Mouse (Mus musculus): ENCODE data around the gene Acot8. TPM values are rescaled to one million over a fixed set of nuclear protein-coding genes. Genes with fewer than 3 reads are reported as not detected.

Gene Acot8
- polyA plus RNA-seq (2015; fragmentation: Nextera tagmentation; extraction: Ambion mirVana), result 23.6 and 29.7 TPM in 2 replicates

GRCm38 (mm10) chr2:164804533-164805331 is at the start of gene Acot8, which contains the start of gene Zswim3:
Acot8 (minus strand) TSS chr2:164804882.
Zswim3 (plus strand) TSS chr2:164805098.
- Histone ChIP-seq H3K27me3 (replicated peaks) (no peaks in the 10 kb centered on the region), H3K27ac (peak within 1 kb of the TSS; percentile 83), H3K36me3 (0 out of 2 replicates have a peak, but pooled peaks cover 4% of the 10 kb centered on the region), H3K4me2 (replicated peaks) (peak within 1 kb of the TSS; percentile 65), H3K9me3 (no peaks in the 10 kb centered on the region), H3K4me3 (replicated peaks) (peak within 1 kb of the TSS; percentile 65), H3K9ac (peak within 1 kb of the TSS; percentile 76), H3K4me1 (replicated peaks) (peaks cover 15% of the 10 kb centered on the region)
- peak; percentile 97 for ATAC-seq
- under 1% methylated on average over 47 of the region's 47 CpGs for WGBS

GRCm38 (mm10) chr2:164850061-164850460 is 45.4 kb upstream of the Acot8 start:
- Histone ChIP-seq H3K9ac (no peak overlapping the region), H3K36me3 (no peaks in the 10 kb centered on the region), H3K4me2 (replicated peaks) (no peak overlapping the region), H3K4me1 (replicated peaks) (no peaks in the 10 kb centered on the region), H3K4me3 (replicated peaks) (no peak overlapping the region), H3K27ac (no peak overlapping the region), H3K27me3 (replicated peaks) (peaks cover 5% of the 10 kb centered on the region; the same call in 1 of the 2 replicates), H3K9me3 (no peaks in the 10 kb centered on the region)
- WGBS, result 82% methylated on average over 8 of the region's 8 CpGs
- ATAC-seq, result no peak

- Histone ChIP-seq H3K4me3 (replicated peaks) (no peak overlapping the region), H3K36me3 (no peaks in the 10 kb centered on the region), H3K27ac (no peak overlapping the region), H3K9me3 (no peaks in the 10 kb centered on the region), H3K9ac (no peak overlapping the region), H3K27me3 (replicated peaks) (no peaks in the 10 kb centered on the region), H3K4me2 (replicated peaks) (no peak overlapping the region), H3K4me1 (replicated peaks) (no peaks in the 10 kb centered on the region)
- no peak for ATAC-seq
- 48% methylated on average over 3 of the region's 3 CpGs for WGBS
Observed at GRCm38 (mm10) chr2:164845782-164846181, 41.1 kb upstream of the Acot8 start.

GRCm38 (mm10) chr2:164835164-164835563 is 30.5 kb upstream of the Acot8 start:
- H3K27ac ChIP-seq, result no peak overlapping the region
- ATAC-seq, result no peak

GRCm38 (mm10) chr2:164834531-164834930 is 29.8 kb upstream of the Acot8 start:
- Histone ChIP-seq H3K36me3 (peaks cover 20% of the 10 kb centered on the region), H3K9me3 (no peaks in the 10 kb centered on the region), H3K27ac (peak overlapping the region; percentile 92; the same call in 1 of the 2 replicates), H3K9ac (peak overlapping the region; percentile 85), H3K4me1 (replicated peaks) (peaks cover 13% of the 10 kb centered on the region), H3K4me2 (replicated peaks) (peak overlapping the region; percentile 99), H3K4me3 (replicated peaks) (peak overlapping the region; percentile 79), H3K27me3 (replicated peaks) (no peaks in the 10 kb centered on the region)
- WGBS, result 35% methylated on average over 8 of the region's 8 CpGs
- ATAC-seq, result no peak

More at GRCm38 (mm10) chr2:164835164-164835563, 30.5 kb upstream of the Acot8 start:
- 98% methylated on average over 4 of the region's 4 CpGs for WGBS
- no peaks in the 10 kb centered on the region for H3K9me3 ChIP-seq
- peak overlapping the region; percentile 79; the same call in 1 of the 2 replicates for H3K4me3 ChIP-seq (replicated peaks)
- H3K4me2 ChIP-seq (replicated peaks), result peak overlapping the region; percentile 99
- no peaks in the 10 kb centered on the region for H3K27me3 ChIP-seq (replicated peaks)
- peaks cover 24% of the 10 kb centered on the region for H3K36me3 ChIP-seq
- peaks cover 13% of the 10 kb centered on the region for H3K4me1 ChIP-seq (replicated peaks)
- no peak overlapping the region for H3K9ac ChIP-seq

- ATAC-seq, result peak; percentile 74
- Histone ChIP-seq H3K4me3 (replicated peaks) (peak within 1 kb of the TSS; percentile 79), H3K4me1 (replicated peaks) (peaks cover 13% of the 10 kb centered on the region), H3K4me2 (replicated peaks) (peak within 1 kb of the TSS; percentile 99), H3K36me3 (peaks cover 13% of the 10 kb centered on the region), H3K27me3 (replicated peaks) (no peaks in the 10 kb centered on the region), H3K9ac (peak within 1 kb of the TSS; percentile 85), H3K9me3 (no peaks in the 10 kb centered on the region), H3K27ac (peak within 1 kb of the TSS; percentile 92)
- WGBS, result under 1% methylated on average over 31 of the region's 31 CpGs
Observed at GRCm38 (mm10) chr2:164833314-164833959, 28.8 kb upstream of the Acot8 start, which contains the start of gene Neurl2. Neurl2 (minus strand) TSS chr2:164833456.

GRCm38 (mm10) chr2:164832748-164833301 is 28.1 kb upstream of the Acot8 start, which contains the start of gene Ctsa:
Ctsa (plus strand) TSS chr2:164832873.
- peak within 1 kb of the TSS; percentile 85 for H3K9ac ChIP-seq
- peak within 1 kb of the TSS; percentile 99 for H3K4me2 ChIP-seq (replicated peaks)
- H3K4me3 ChIP-seq (replicated peaks), result peak within 1 kb of the TSS; percentile 79
- peaks cover 13% of the 10 kb centered on the region for H3K4me1 ChIP-seq (replicated peaks)
- WGBS, result under 1% methylated on average over 35 of the region's 35 CpGs
- no peaks in the 10 kb centered on the region for H3K27me3 ChIP-seq (replicated peaks)
- H3K9me3 ChIP-seq, result no peaks in the 10 kb centered on the region
- H3K27ac ChIP-seq, result peak within 1 kb of the TSS; percentile 92
- peak; percentile 74 for ATAC-seq
- peaks cover 11% of the 10 kb centered on the region for H3K36me3 ChIP-seq

GRCm38 (mm10) chr2:164832032-164832747 is 27.5 kb upstream of the Acot8 start:
- peak overlapping the region; percentile 85 for H3K9ac ChIP-seq

GRCm38 (mm10) chr2:164831029-164831428 is 26.3 kb upstream of the Acot8 start:
- no peak overlapping the region for H3K4me3 ChIP-seq (replicated peaks)
- no peak overlapping the region for H3K27ac ChIP-seq
- H3K4me1 ChIP-seq (replicated peaks), result peaks cover 13% of the 10 kb centered on the region
- 89% methylated on average over 10 of the region's 10 CpGs for WGBS
- no peaks in the 10 kb centered on the region for H3K9me3 ChIP-seq
- ATAC-seq, result no peak
- no peak overlapping the region for H3K9ac ChIP-seq
- no peak overlapping the region for H3K4me2 ChIP-seq (replicated peaks)
- H3K36me3 ChIP-seq, result peaks cover 14% of the 10 kb centered on the region
- H3K27me3 ChIP-seq (replicated peaks), result no peaks in the 10 kb centered on the region

More at GRCm38 (mm10) chr2:164832032-164832747, 27.5 kb upstream of the Acot8 start:
- no peaks in the 10 kb centered on the region for H3K9me3 ChIP-seq
- peak overlapping the region; percentile 99 for H3K4me2 ChIP-seq (replicated peaks)
- H3K27me3 ChIP-seq (replicated peaks), result no peaks in the 10 kb centered on the region
- peak overlapping the region; percentile 92 for H3K27ac ChIP-seq
- H3K4me1 ChIP-seq (replicated peaks), result peaks cover 13% of the 10 kb centered on the region
- peak overlapping the region; percentile 79 for H3K4me3 ChIP-seq (replicated peaks)
- no peak for ATAC-seq
- H3K36me3 ChIP-seq, result peaks cover 16% of the 10 kb centered on the region; the same call in 1 of the 2 replicates
- 57% methylated on average over 16 of the region's 16 CpGs for WGBS

- H3K9me3 ChIP-seq, result no peaks in the 10 kb centered on the region
- H3K9ac ChIP-seq, result no peak overlapping the region
- H3K27me3 ChIP-seq (replicated peaks), result no peaks in the 10 kb centered on the region
- no peak overlapping the region for H3K27ac ChIP-seq
- H3K36me3 ChIP-seq, result peaks cover 21% of the 10 kb centered on the region
- peaks cover 5% of the 10 kb centered on the region for H3K4me1 ChIP-seq (replicated peaks)
- 92% methylated on average over 1 of the region's 1 CpGs for WGBS
- H3K4me3 ChIP-seq (replicated peaks), result no peak overlapping the region
- H3K4me2 ChIP-seq (replicated peaks), result no peak overlapping the region
- no peak for ATAC-seq
Observed at GRCm38 (mm10) chr2:164829090-164829489, 24.4 kb upstream of the Acot8 start.

GRCm38 (mm10) chr2:164828437-164828836 is 23.8 kb upstream of the Acot8 start, which contains the start of gene Spata25:
Spata25 (minus strand) TSS chr2:164828537.
- H3K9ac ChIP-seq, result no peak within 1 kb of the TSS
- no peaks in the 10 kb centered on the region for H3K9me3 ChIP-seq
- no peak within 1 kb of the TSS for H3K27ac ChIP-seq
- peaks cover 8% of the 10 kb centered on the region for H3K4me1 ChIP-seq (replicated peaks)
- H3K36me3 ChIP-seq, result peaks cover 21% of the 10 kb centered on the region
- no peak within 1 kb of the TSS for H3K4me2 ChIP-seq (replicated peaks)
- no peak for ATAC-seq
- H3K4me3 ChIP-seq (replicated peaks), result no peak within 1 kb of the TSS
- WGBS, result 84% methylated on average over 6 of the region's 6 CpGs
- H3K27me3 ChIP-seq (replicated peaks), result no peaks in the 10 kb centered on the region
